Mouse (Mus musculus) frontal cortex, postnatal 25 days (tissue): Measurements from ENCODE around the gene Phf11a.
"Not testable (repeated sequence)": the region's sequence is repeated elsewhere in the genome, so short reads cannot be mapped to it uniquely, and the experiment has no call there.

Experiments
- DNase-seq, 2 experiments: peaks; one replicate each; pipeline ENCODE4 v3.0.0; 2022; ENCODE audit warnings: low spot score in 2 of 2

The Phf11a gene

GRCm38 (mm10) chr14:59297391-59297790 lies at the start of gene Phf11a:
Phf11a (minus strand) TSS chr14:59297522.
- DNase-seq: not testable (repeated sequence)

- not testable (repeated sequence) for DNase-seq
Observed at GRCm38 (mm10) chr14:59341189-59341588, 43.9 kb upstream of the Phf11a start, which contains the start of gene Phf11b. Phf11b (minus strand) TSS chr14:59341351.

- no peak for DNase-seq
Observed at GRCm38 (mm10) chr14:59339541-59339940, 42.2 kb upstream of the Phf11a start.

GRCm38 (mm10) chr14:59336056-59336455 lies 38.7 kb upstream of the Phf11a start:
- DNase-seq: not testable (repeated sequence)

- DNase-seq: peak; percentile 7 to 12
Observed at GRCm38 (mm10) chr14:59330499-59330898, 33.2 kb upstream of the Phf11a start.

GRCm38 (mm10) chr14:59319970-59320369 lies 22.6 kb upstream of the Phf11a start:
- not testable (repeated sequence) for DNase-seq

GRCm38 (mm10) chr14:59319036-59319435 lies 21.7 kb upstream of the Phf11a start:
- DNase-seq: not testable (repeated sequence)

- DNase-seq: not testable (repeated sequence)
Observed at GRCm38 (mm10) chr14:59291769-59292168, 5.6 kb downstream of the Phf11a start.

GRCm38 (mm10) chr14:59274961-59275360 lies 22.4 kb downstream of the Phf11a start:
- not testable (repeated sequence) for DNase-seq

- no peak for DNase-seq
Observed at GRCm38 (mm10) chr14:59260056-59260455, 37.3 kb downstream of the Phf11a start, which contains the start of gene Gm6904. Gm6904 (minus strand) TSS chr14:59260216.

GRCm38 (mm10) chr14:59255861-59256260 lies 41.5 kb downstream of the Phf11a start:
- not testable (repeated sequence) for DNase-seq

- peak in 1 of 2 experiments; percentile 10 for DNase-seq
Observed at GRCm38 (mm10) chr14:59250350-59250749, 47.0 kb downstream of the Phf11a start.

GRCm38 (mm10) chr14:59233635-59234034 lies 63.7 kb downstream of the Phf11a start:
- no peak for DNase-seq

- DNase-seq: no peak
Observed at GRCm38 (mm10) chr14:59232003-59232402, 65.3 kb downstream of the Phf11a start.

- no peak for DNase-seq
Observed at GRCm38 (mm10) chr14:59230331-59230966, 66.9 kb downstream of the Phf11a start.

GRCm38 (mm10) chr14:59229822-59230221 lies 67.5 kb downstream of the Phf11a start:
- no peak for DNase-seq
